Mouse (Mus musculus) spleen, adult 2 months (tissue): Measurements from ENCODE around the gene Vdr.

Experiments used
- CTCF ChIP-seq: fragments of 200-500 bp; IDR thresholded peaks from 2 replicates; pipeline ENCODE4 v1.5.1; 2011; ENCODE audit warnings: mild to moderate bottlenecking, inconsistent platforms; ENCODE audit not compliant: insufficient read depth, insufficient read length, insufficient replicate concordance; ENCODE audit errors: extremely low read depth
- POLR2A ChIP-seq: fragments of 200-500 bp; IDR thresholded peaks from 2 replicates; pipeline ENCODE4 v1.6.1; 2011; ENCODE audit warnings: low read depth, low read length, inconsistent platforms

DNA sequence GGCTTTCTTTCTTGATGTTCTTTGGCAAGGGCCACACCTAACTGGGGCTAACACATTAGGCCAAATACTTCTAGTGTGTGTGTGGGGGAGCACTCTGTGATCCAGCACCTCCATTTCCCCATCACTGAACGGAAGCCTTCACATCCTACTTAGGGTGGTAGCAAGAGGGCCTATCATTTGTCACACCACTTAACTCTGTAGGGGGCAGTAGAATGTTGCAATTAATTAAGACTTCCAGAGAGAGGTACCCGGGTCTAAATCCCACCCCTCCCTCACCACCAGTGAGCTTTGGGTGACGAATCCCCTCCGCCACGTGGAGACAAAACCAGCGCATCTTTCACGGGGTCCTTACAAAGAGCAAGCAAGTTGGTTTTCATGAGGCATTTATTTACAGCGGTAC, 56.4 kb downstream of the Vdr start:
- TF ChIP-seq CTCF (no peak), POLR2A (no peak)
